Mouse (Mus musculus): ENCODE results near the gene Prss12. TPM values are rescaled to one million over a fixed set of nuclear protein-coding genes. Genes with fewer than 3 reads are reported as not detected.

Gene Prss12
- polyA plus RNA-seq, 1 experiment from 2014 or later = 2.7 TPM

DNA sequence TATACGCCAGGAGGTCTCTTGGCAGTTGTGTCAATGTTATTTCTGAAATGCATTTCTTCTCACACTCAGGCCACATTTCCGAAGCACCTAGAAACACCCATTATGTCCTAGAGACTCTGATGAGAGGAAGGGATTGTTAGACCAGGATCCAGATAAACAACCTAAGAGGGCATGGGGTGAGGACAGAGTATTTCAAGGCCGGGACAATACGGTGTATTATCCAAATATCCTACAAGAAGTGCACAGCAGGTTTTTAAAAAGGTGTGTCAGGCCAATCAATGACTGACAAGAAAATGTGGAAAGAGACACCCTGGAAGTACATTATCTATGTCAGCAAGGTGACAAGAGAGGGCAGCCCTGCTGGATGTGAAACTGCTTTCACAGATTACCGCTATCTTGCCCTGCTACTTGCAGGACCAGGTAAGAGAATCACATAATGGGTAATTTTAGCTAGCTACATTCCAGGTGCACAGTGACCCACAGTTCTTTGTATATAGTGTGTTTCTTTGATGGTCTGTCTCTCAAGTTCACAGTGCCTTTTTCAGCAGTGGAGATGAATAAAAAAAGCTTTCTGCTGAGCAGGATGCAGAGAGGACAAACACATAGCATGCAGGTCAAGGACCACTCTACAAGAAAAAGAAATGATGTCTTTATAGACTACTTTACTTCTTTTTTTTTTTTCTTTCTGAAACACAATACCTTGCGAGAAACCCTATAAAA, 97.0 kb downstream of the Prss12 start:
- ATAC-seq (peak; percentile 42; the same call in 1 of the 2 replicates), DNase-seq (ENCODE audit: low spot score) (peak; percentile 13)
- H3K9me3 ChIP-seq (replicated peaks; ENCODE audit: control insufficient read depth, low read length) = no peaks in the 10 kb centered on the region
- H3K4me2 ChIP-seq (ENCODE audit: low read length) = no peak overlapping the region
- H3K9ac ChIP-seq (ENCODE audit: low read length) = no peak overlapping the region
- no peak overlapping the region for H3K4me3 ChIP-seq (ENCODE audit: low read depth, low read length)
- H3K27ac ChIP-seq (ENCODE audit: low read depth, low read length) = no peak overlapping the region
- 90% methylated on average over 6 of the region's 6 CpGs for WGBS
- H3K36me3 ChIP-seq (ENCODE audit: control insufficient read depth, insufficient read depth, low read length) = no peaks in the 10 kb centered on the region
- no peaks in the 10 kb centered on the region for H3K27me3 ChIP-seq (replicated peaks; ENCODE audit: control insufficient read depth, insufficient read depth, low read length)
- H3K4me1 ChIP-seq (ENCODE audit: control insufficient read depth, insufficient read depth, low read length) = no peaks in the 10 kb centered on the region

DNA sequence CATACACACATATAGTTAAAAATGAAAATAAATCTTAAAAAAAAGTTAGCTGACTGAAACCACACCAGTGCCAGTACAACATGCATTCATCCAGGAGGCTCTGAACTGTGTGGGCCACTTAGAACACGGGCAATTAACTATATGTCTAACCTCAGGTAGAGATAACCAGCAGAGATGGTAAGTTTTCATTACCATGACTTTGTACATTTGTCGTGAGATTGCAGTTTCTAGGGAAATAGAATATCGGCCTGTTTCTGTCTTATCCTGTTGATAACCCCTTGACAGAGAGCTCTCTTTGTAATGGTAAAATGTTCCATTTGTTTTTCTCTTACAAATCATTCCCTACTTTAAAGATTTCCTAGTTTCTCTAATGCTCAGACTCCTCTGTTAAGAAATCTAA, 103.8 kb downstream of the Prss12 start:
- 86% methylated on average over 3 of the region's 3 CpGs for WGBS
- Histone ChIP-seq H3K4me1 (ENCODE audit: control insufficient read depth, insufficient read depth, low read length) (no peaks in the 10 kb centered on the region), H3K4me3 (ENCODE audit: low read depth, low read length) (no peak overlapping the region), H3K27me3 (replicated peaks; ENCODE audit: control insufficient read depth, insufficient read depth, low read length) (no peaks in the 10 kb centered on the region), H3K9me3 (replicated peaks; ENCODE audit: control insufficient read depth, low read length) (no peaks in the 10 kb centered on the region), H3K9ac (ENCODE audit: low read length) (no peak overlapping the region), H3K4me2 (ENCODE audit: low read length) (no peak overlapping the region), H3K27ac (ENCODE audit: low read depth, low read length) (no peak overlapping the region), H3K36me3 (ENCODE audit: control insufficient read depth, insufficient read depth, low read length) (no peaks in the 10 kb centered on the region)
- DNase-seq (ENCODE audit: low spot score) (no peak), ATAC-seq (no peak)

DNA sequence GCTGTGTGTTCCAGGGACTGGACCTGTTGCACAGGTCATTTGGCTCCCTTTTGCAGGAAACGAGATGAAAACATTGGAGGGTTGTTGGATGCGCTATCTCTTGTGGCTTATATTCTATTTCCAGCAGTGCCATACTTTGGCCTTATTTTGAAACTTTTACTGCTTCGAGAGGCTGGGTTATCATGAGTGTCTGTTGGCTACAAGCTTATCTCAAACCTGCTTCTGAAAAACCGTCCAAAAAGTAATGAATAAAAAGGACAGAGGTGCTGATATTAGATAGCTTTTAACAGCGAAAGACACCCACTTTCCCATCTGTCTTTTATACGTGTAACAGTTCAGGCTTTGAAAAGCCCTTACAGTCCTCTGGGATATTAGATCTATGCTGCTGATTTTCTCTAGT, 107.2 kb downstream of the Prss12 start:
- no peaks in the 10 kb centered on the region for H3K36me3 ChIP-seq (ENCODE audit: control insufficient read depth, insufficient read depth, low read length)
- H3K9ac ChIP-seq (ENCODE audit: low read length) = no peak overlapping the region
- no peaks in the 10 kb centered on the region for H3K9me3 ChIP-seq (replicated peaks; ENCODE audit: control insufficient read depth, low read length)
- no peaks in the 10 kb centered on the region for H3K4me1 ChIP-seq (ENCODE audit: control insufficient read depth, insufficient read depth, low read length)
- no peak for ATAC-seq
- 89% methylated on average over 6 of the region's 6 CpGs for WGBS
- no peak overlapping the region for H3K4me2 ChIP-seq (ENCODE audit: low read length)
- no peak for DNase-seq (ENCODE audit: low spot score)
- no peak overlapping the region for H3K4me3 ChIP-seq (ENCODE audit: low read depth, low read length)
- H3K27ac ChIP-seq (ENCODE audit: low read depth, low read length) = no peak overlapping the region
- H3K27me3 ChIP-seq (replicated peaks; ENCODE audit: control insufficient read depth, insufficient read depth, low read length) = no peaks in the 10 kb centered on the region

DNA sequence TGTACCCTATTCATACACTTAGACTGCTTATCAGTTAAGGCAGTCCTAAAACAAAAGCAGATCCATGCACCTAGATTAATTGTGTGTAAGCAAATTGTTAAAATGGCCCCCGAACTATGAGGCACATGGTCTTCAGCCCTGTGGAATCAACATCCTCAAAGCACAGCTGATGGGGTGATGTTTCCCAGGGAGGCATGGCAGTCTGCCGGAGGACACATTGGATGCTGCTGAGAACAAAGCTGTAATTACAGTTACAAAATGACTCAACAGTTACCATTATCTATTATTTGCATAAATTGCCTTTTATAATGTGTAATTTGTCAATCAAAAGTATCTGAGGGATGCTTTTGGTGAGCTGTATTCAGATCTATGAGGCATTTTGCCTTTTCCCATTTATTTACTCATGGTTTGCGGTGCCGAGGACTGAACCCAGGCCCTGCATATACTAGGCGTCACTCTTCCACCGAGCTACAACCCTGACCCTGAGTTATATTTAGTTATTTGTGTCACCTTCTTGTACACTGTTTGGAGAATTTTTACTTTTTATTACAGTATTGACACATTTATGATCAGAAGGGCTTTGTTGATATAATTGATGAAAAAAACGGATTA, 108.6 kb downstream of the Prss12 start:
- DNase-seq (ENCODE audit: low spot score) (peak; percentile 54), ATAC-seq (peak; percentile 76; the same call in 1 of the 2 replicates)
- no peaks in the 10 kb centered on the region for H3K36me3 ChIP-seq (ENCODE audit: control insufficient read depth, insufficient read depth, low read length)
- no peak overlapping the region for H3K9ac ChIP-seq (ENCODE audit: low read length)
- no peaks in the 10 kb centered on the region for H3K9me3 ChIP-seq (replicated peaks; ENCODE audit: control insufficient read depth, low read length)
- 82% methylated on average over 7 of the region's 7 CpGs for WGBS
- no peaks in the 10 kb centered on the region for H3K27me3 ChIP-seq (replicated peaks; ENCODE audit: control insufficient read depth, insufficient read depth, low read length)
- no peaks in the 10 kb centered on the region for H3K4me1 ChIP-seq (ENCODE audit: control insufficient read depth, insufficient read depth, low read length)
- H3K27ac ChIP-seq (ENCODE audit: low read depth, low read length) = no peak overlapping the region
- no peak overlapping the region for H3K4me3 ChIP-seq (ENCODE audit: low read depth, low read length)
- no peak overlapping the region for H3K4me2 ChIP-seq (ENCODE audit: low read length)

Other genes starting within 250 kb of the Prss12 start
- gene Synpo2, start 210.8 kb upstream of the Prss12 start, polyA plus RNA-seq (2014; fragmentation: Nextera tagmentation; extraction: Ambion mirVana) = 1.1 and 1.7 TPM in 2 replicates
- 16.8 and 19.6 TPM in 2 replicates for gene Sec24d, start 179.5 kb upstream of the Prss12 start, polyA plus RNA-seq (2014; fragmentation: Nextera tagmentation; extraction: Ambion mirVana)
- 17.6 and 19.9 TPM in 2 replicates for gene Mettl14, start 60.8 kb upstream of the Prss12 start, polyA plus RNA-seq (2014; fragmentation: Nextera tagmentation; extraction: Ambion mirVana)
- gene Ndst3, start 243.9 kb downstream of the Prss12 start, polyA plus RNA-seq (2014; fragmentation: Nextera tagmentation; extraction: Ambion mirVana) = 9.0 and 10.4 TPM in 2 replicates